Comparison of ENCODE assay signal across 18 mouse cellular contexts in the genomic region with DNA sequence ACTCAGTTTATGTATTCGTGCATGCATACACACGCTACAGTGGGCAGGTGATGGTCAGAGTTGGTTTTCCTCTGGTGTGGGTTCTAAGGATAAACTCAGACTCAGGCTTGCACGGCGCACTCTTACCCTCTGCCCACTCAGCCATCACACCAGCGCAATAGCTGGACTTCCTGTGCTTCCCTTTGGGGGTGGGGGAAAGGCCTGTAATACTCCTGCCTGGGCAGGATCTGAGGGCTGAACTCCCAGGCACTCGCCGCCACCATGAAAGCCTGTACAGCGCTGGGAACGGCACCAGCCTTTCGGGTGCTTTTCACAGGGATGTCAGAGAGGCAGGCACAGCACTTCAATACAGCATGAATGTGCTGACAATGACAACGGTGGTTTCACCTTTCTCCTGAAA. TPM values are rescaled to one million over a fixed set of nuclear protein-coding genes. Genes with fewer than 3 reads are reported as not detected.
A peak's percentile ranks its signal among the peaks of the same experiment; 100 is the strongest.
DNase-seq lines count a peak whose midpoint lies in the region; ATAC-seq and TF ChIP-seq lines count a peak whose summit lies in the region.
"Had no signal": no experiment of that assay in that cellular context is flagged by ENCODE, and none has a peak within 500 bp of the region (broad histone marks: within the 10 kb centered on the region; RNA-seq: fewer than 3 reads in every experiment).

No protein-coding gene starts in this region.

- no peak overlapping the region; the same call in 1 of the 2 replicates for H3K9ac ChIP-seq in heart, embryonic 16.5 days (ENCODE audit: low read length)
- H3K9ac ChIP-seq in limb, embryonic 15.5 days, result no peak overlapping the region
- no peak overlapping the region for H3K9ac ChIP-seq in stomach, postnatal 0 days (ENCODE audit: low read length)
- H3K9ac ChIP-seq: forebrain, postnatal 0 days; liver, embryonic 13.5 days had no signal

- peaks cover 24% of the 10 kb centered on the region for H3K4me1 ChIP-seq in heart, embryonic 16.5 days (ENCODE audit: control insufficient read depth, insufficient read depth, low read length)
- H3K4me1 ChIP-seq in limb, embryonic 15.5 days, result peaks cover 3% of the 10 kb centered on the region
- peaks cover 5% of the 10 kb centered on the region; the same call in 1 of the 2 replicates for H3K4me1 ChIP-seq in limb, embryonic 10.5 days
- no peaks in the 10 kb centered on the region for H3K4me1 ChIP-seq in stomach, postnatal 0 days (replicated peaks; ENCODE audit: control insufficient read depth, insufficient read depth)

- H3K9me3 ChIP-seq in heart, embryonic 16.5 days (replicated peaks; ENCODE audit: control insufficient read depth, low read length), result no peaks in the 10 kb centered on the region
- no peaks in the 10 kb centered on the region for H3K9me3 ChIP-seq in limb, embryonic 15.5 days
- H3K9me3 ChIP-seq in limb, embryonic 10.5 days (replicated peaks), result no peaks in the 10 kb centered on the region
- no peaks in the 10 kb centered on the region for H3K9me3 ChIP-seq in stomach, postnatal 0 days (ENCODE audit: control insufficient read depth, low read length)
- H3K9me3 ChIP-seq: liver, embryonic 13.5 days had no signal

- no peak for TF ChIP-seq CTCF in stomach, postnatal 0 days (IDR thresholded peaks at IDR 0.05; ENCODE audit: low read depth)

- no peaks in the 10 kb centered on the region for H3K27me3 ChIP-seq in heart, embryonic 16.5 days (ENCODE audit: control insufficient read depth, insufficient read depth, low read length)
- no peaks in the 10 kb centered on the region for H3K27me3 ChIP-seq in limb, embryonic 15.5 days
- no peaks in the 10 kb centered on the region for H3K27me3 ChIP-seq in limb, embryonic 10.5 days (ENCODE audit: low read depth, poor library complexity, severe bottlenecking)
- H3K27me3 ChIP-seq in stomach, postnatal 0 days (ENCODE audit: control insufficient read depth, insufficient read depth, low read length), result no peaks in the 10 kb centered on the region
- H3K27me3 ChIP-seq: liver, embryonic 13.5 days had no signal

- peak; percentile 41; the same call in 1 of the 2 replicates for ATAC-seq in frontal cortex, adult (ENCODE audit: low TSS enrichment)
- no peak; the same call in 1 of the 2 replicates for ATAC-seq in heart, embryonic 16.5 days (replicated peaks; ENCODE audit: extremely low read depth, insufficient read depth, low FRiP score)
- ATAC-seq in limb, embryonic 15.5 days (ENCODE audit: insufficient number of reproducible peaks, low FRiP score, low TSS enrichment, low read depth), result no peak
- no peak for ATAC-seq in stomach, postnatal 0 days (ENCODE audit: low FRiP score, low TSS enrichment)
- ATAC-seq: forebrain, postnatal 0 days; inflammation-experienced regulatory T-cells, adult 6 months; lung, postnatal 0 days had no signal

- intact Hi-C loops in heart, postnatal 25 days (cut with DNase I), result no loop called here

- no peak for TF ChIP-seq EP300 in stomach, postnatal 0 days (optimal IDR thresholded peaks at IDR 0.05)

- peaks cover 25% of the 10 kb centered on the region for H3K36me3 ChIP-seq in heart, embryonic 16.5 days (ENCODE audit: control insufficient read depth, insufficient read depth)
- H3K36me3 ChIP-seq in limb, embryonic 15.5 days, result peaks cover 33% of the 10 kb centered on the region
- H3K36me3 ChIP-seq in limb, embryonic 10.5 days, result peaks cover 46% of the 10 kb centered on the region
- peaks cover 15% of the 10 kb centered on the region for H3K36me3 ChIP-seq in stomach, postnatal 0 days (ENCODE audit: control insufficient read depth, insufficient read depth, low read length)

- H3K27ac ChIP-seq in heart, embryonic 16.5 days (ENCODE audit: low read length), result no peak overlapping the region; the same call in 1 of the 2 replicates
- 0 out of 2 replicates have a peak overlapping the region, but pooled peaks have one; percentile 4 for H3K27ac ChIP-seq in limb, embryonic 15.5 days
- no peak overlapping the region for H3K27ac ChIP-seq in limb, embryonic 10.5 days
- no peak overlapping the region for H3K27ac ChIP-seq in stomach, postnatal 0 days (replicated peaks)
- H3K27ac ChIP-seq: liver, embryonic 13.5 days had no signal

- H3K4me2 ChIP-seq in heart, embryonic 16.5 days (ENCODE audit: low read depth, low read length), result peak overlapping the region; percentile 29
- no peak overlapping the region for H3K4me2 ChIP-seq in limb, embryonic 15.5 days
- H3K4me2 ChIP-seq in stomach, postnatal 0 days (replicated peaks; ENCODE audit: low read depth), result no peak overlapping the region
- H3K4me2 ChIP-seq: liver, embryonic 13.5 days had no signal

- no peak overlapping the region for H3K4me3 ChIP-seq in heart, embryonic 16.5 days (ENCODE audit: low read length)
- no peak overlapping the region for H3K4me3 ChIP-seq in limb, embryonic 15.5 days
- no peak overlapping the region for H3K4me3 ChIP-seq in limb, embryonic 10.5 days
- no peak overlapping the region for H3K4me3 ChIP-seq in stomach, postnatal 0 days (ENCODE audit: low read depth, low read length)
- H3K4me3 ChIP-seq: erythroblast, embryonic 14.5 days; liver, embryonic 13.5 days had no signal

- WGBS in heart, embryonic 16.5 days, result 51% methylated on average over 11 of the region's 11 CpGs
- WGBS in limb, embryonic 15.5 days, result 74% methylated on average over 11 of the region's 11 CpGs
- 85% methylated on average over 11 of the region's 11 CpGs for WGBS in limb, embryonic 10.5 days
- WGBS in stomach, postnatal 0 days, result 64% methylated on average over 11 of the region's 11 CpGs

- no peak for DNase-seq in frontal cortex, adult 2 months (ENCODE audit: extremely low spot score in 1 of 2, low spot score in 1 of 2)
- DNase-seq in heart, postnatal 25 days (ENCODE audit: low spot score), result no peak
- DNase-seq in limb, embryonic 10.5 days (ENCODE audit: low spot score), result no peak
- DNase-seq in kidney, postnatal 10 days, result peak; percentile 40
- no peak for DNase-seq in stomach, postnatal 0 days (ENCODE audit: low spot score)
- DNase-seq: adrenal gland, postnatal 25 days; cerebellum, postnatal 25 days; forebrain, postnatal 0 days; gastrocnemius, postnatal 25 days; layer of hippocampus, adult 9-11 months; liver, embryonic 13.5 days; right cerebral cortex, postnatal 4 days had no signal

RNA-seq across cellular contexts. Expression of gene Spen, which starts 15.3 kb away (rescaled TPM):
- polyA plus RNA-seq in frontal cortex, adult 2 months (2012; rRNA removed), result 15.4 TPM in 2 replicates
- polyA plus RNA-seq in heart, embryonic 16.5 days (2015; fragmentation: Nextera tagmentation; extraction: Ambion mirVana), result 5.2 and 7.1 TPM in 2 replicates
- total RNA-seq in heart, postnatal 25 days (2021), result 10 to 100 TPM; 27.3 to 29.7 TPM
- polyA plus RNA-seq in limb, embryonic 15.5 days (2015; fragmentation: Nextera tagmentation; extraction: Ambion mirVana), result 7.2 and 9.0 TPM in 2 replicates
- 11.5 TPM in 2 replicates for polyA plus RNA-seq in limb, embryonic 10.5 days (2016; fragmentation: Nextera tagmentation; extraction: Ambion mirVana)
- 2.9 and 3.2 TPM in 2 replicates for polyA plus RNA-seq in stomach, postnatal 0 days (2015; fragmentation: Nextera tagmentation; extraction: Ambion mirVana)
